Mouse (Mus musculus) myocyte (in vitro differentiated cells): ENCODE data around the gene Ylpm1. TPM values are rescaled to one million over a fixed set of nuclear protein-coding genes. Genes with fewer than 3 reads are reported as not detected.

Source experiments
- H3K27me3 ChIP-seq: one replicate; pipeline ENCODE4 v1.6.1; 2011; ENCODE audit not compliant: control insufficient read depth, insufficient read depth, insufficient read length
- H3K36me3 ChIP-seq: one replicate; pipeline ENCODE4 v1.6.1; 2011; ENCODE audit not compliant: control insufficient read depth, insufficient read depth
- H3K4me2 ChIP-seq: one replicate; pipeline ENCODE4 v1.6.1; 2011; ENCODE audit warnings: low read depth, control low read depth
- H3K4me3 ChIP-seq: one replicate; pipeline ENCODE4 v1.5.1; 2011; ENCODE audit warnings: mild to moderate bottlenecking, control low read depth, moderate library complexity
- H3K79me2 ChIP-seq: one replicate; pipeline ENCODE4 v1.6.1; 2011; ENCODE audit not compliant: control insufficient read depth, insufficient read depth
- H3ac ChIP-seq: one replicate; pipeline ENCODE4 v1.6.1; 2011; ENCODE audit not compliant: control insufficient read depth, insufficient read length
- CEBPB ChIP-seq: IDR thresholded peaks from 2 replicates; pipeline ENCODE4 v1.6.1; 2011; ENCODE audit warnings: mild to moderate bottlenecking, moderate library complexity; ENCODE audit not compliant: poor library complexity, insufficient read depth, severe bottlenecking
- E2F4 ChIP-seq: IDR thresholded peaks from one replicate; pipeline ENCODE4 v1.6.1; 2011; ENCODE audit warnings: mild to moderate bottlenecking, control low read depth, moderate library complexity; ENCODE audit not compliant: insufficient read depth
- MAX ChIP-seq: IDR thresholded peaks from one replicate; pipeline ENCODE4 v1.6.1; 2011; ENCODE audit warnings: low read depth, mild to moderate bottlenecking, control low read depth
- MYOD1 ChIP-seq, 3 experiments: IDR thresholded peaks; one replicate each; pipeline ENCODE4 v1.6.1; 2011; ENCODE audit warnings: control low read depth in 2 of 3, low read depth in 2 of 3, mild to moderate bottlenecking in 2 of 3, moderate library complexity in 1 of 3; ENCODE audit not compliant: insufficient read length in 2 of 3, control insufficient read depth in 1 of 3
- MYOG ChIP-seq, 3 experiments: IDR thresholded peaks; one replicate each; pipeline ENCODE4 v1.6.1; 2011; ENCODE audit warnings: control low read depth in 2 of 3, low read depth in 2 of 3, mild to moderate bottlenecking in 2 of 3; ENCODE audit not compliant: insufficient read length in 2 of 3, control insufficient read depth in 1 of 3, insufficient read depth in 1 of 3
- POLR2A ChIP-seq: IDR thresholded peaks from one replicate; pipeline ENCODE4 v1.6.1; 2011; ENCODE audit warnings: low read depth, mild to moderate bottlenecking, control low read depth, moderate library complexity; ENCODE audit not compliant: insufficient read length
- POLR2AphosphoS2 ChIP-seq: IDR thresholded peaks from one replicate; pipeline ENCODE4 v1.6.1; 2011; ENCODE audit warnings: low read depth, control low read depth; ENCODE audit not compliant: insufficient read length
- REST ChIP-seq: IDR thresholded peaks from one replicate; pipeline ENCODE4 v1.6.1; 2011; ENCODE audit warnings: mild to moderate bottlenecking, control low read depth, moderate library complexity; ENCODE audit not compliant: insufficient read depth, insufficient read length
- SRF ChIP-seq: IDR thresholded peaks from one replicate; pipeline ENCODE4 v1.6.1; 2011; ENCODE audit warnings: low read depth; ENCODE audit not compliant: control insufficient read depth, insufficient read length
- TCF12 ChIP-seq: IDR thresholded peaks from one replicate; pipeline ENCODE4 v1.6.1; 2011; ENCODE audit warnings: mild to moderate bottlenecking, control low read depth; ENCODE audit not compliant: poor library complexity, insufficient read depth, severe bottlenecking
- TCF3 ChIP-seq: IDR thresholded peaks from one replicate; pipeline ENCODE4 v1.6.1; 2011; ENCODE audit warnings: low read depth, control low read depth; ENCODE audit not compliant: insufficient read length
- USF1 ChIP-seq: IDR thresholded peaks from one replicate; pipeline ENCODE4 v1.6.1; 2011; ENCODE audit warnings: low read depth, mild to moderate bottlenecking, control low read depth, moderate library complexity
- polyA plus RNA-seq: library from polyadenylated mRNA; unstranded; fragments of >200 nt; fragmentation: generic; extraction: Trizol; gene quantifications from one replicate; pipeline ENCODE4 v1.2.1, GENCODE M21; 2012; ENCODE audit warnings: missing spikeins

The Ylpm1 gene
- polyA plus RNA-seq, 1 experiment, result 21.0 TPM

DNA sequence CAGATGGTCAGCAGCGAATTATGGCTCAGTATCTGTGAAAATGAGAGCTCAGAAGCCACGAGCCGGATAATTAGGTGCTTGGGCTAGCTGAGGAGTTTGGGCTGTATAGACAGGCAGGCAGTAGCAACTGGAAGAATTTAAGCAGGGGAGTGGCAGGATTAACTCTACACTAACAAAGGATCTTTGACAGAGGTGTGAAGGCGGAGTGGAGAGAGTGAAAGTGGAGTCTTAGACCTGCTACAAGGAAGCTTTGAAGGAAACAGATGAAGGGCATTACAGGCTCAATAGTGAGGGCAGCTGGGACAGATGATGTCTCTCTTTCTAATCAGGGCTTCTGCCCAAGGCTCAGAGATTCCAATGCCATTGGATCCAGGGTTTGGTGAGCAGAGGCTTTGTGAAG lies 113.3 kb downstream of the Ylpm1 start:
- Histone ChIP-seq H3K4me3 (peak overlapping the region; percentile 85), H3K36me3 (no peaks in the 10 kb centered on the region), H3K79me2 (peaks cover 35% of the 10 kb centered on the region), H3K27me3 (no peaks in the 10 kb centered on the region), H3ac (no peak overlapping the region), H3K4me2 (peak overlapping the region; percentile 83)
- TF ChIP-seq TCF3, result no peak
- TF ChIP-seq POLR2A, result no peak
- TF ChIP-seq POLR2AphosphoS2, result no peak

DNA sequence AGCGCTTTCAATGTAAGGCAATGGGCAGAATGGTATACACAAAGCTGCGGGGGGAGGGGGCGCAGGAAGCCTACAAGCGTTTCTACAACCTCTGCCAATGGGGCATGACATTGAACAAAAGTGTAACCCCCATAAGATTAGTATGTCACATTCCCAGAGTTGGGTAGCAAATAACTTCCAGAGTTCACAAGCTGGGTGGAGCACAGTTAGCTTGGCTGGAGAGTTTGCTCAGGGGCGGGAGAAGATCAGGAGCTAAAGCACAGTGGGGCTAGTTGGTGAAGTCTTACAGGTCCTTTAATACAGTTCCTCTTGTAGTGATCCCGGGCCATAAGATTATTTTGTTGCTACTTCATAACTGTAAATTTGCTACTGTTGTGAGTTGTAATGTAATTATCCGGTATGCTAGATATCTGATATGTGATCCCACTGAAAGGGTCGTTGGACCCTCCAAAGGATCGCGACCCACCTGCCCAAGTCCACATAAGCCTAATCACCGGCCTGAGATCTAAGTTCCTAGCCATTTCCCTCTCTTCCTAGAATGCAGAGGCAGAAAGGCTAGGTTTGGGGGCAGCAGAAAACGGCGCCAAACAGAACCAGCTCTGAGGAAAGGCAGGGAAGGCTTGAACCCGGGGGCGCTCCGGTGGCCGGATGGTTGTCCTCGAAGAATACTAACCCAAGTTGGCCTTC lies 114.0 kb downstream of the Ylpm1 start:
- Histone ChIP-seq H3K4me3 (peak overlapping the region; percentile 85), H3K4me2 (peak overlapping the region; percentile 83), H3K36me3 (peaks cover 5% of the 10 kb centered on the region), H3K79me2 (peaks cover 42% of the 10 kb centered on the region), H3K27me3 (no peaks in the 10 kb centered on the region), H3ac (peak overlapping the region; percentile 75)
- TF ChIP-seq MYOG (IDR thresholded peaks at IDR 0.05; ENCODE audit: control insufficient read depth in 1 of 3, insufficient read depth in 1 of 3, insufficient read length in 2 of 3, low read depth in 2 of 3), result no peak
- TF ChIP-seq POLR2A, result no peak
- TF ChIP-seq TCF3, result no peak
- no peak for TF ChIP-seq MYOD1 (IDR thresholded peaks at IDR 0.05; ENCODE audit: control insufficient read depth in 1 of 3, insufficient read length in 2 of 3, low read depth in 2 of 3)
- no peak for TF ChIP-seq CEBPB
- no peak for TF ChIP-seq SRF
- TF ChIP-seq REST, result no peak
- TF ChIP-seq MAX, result no peak
- no peak for TF ChIP-seq TCF12
- TF ChIP-seq POLR2AphosphoS2, result no peak
- TF ChIP-seq USF1, result no peak
- no peak for TF ChIP-seq E2F4

DNA sequence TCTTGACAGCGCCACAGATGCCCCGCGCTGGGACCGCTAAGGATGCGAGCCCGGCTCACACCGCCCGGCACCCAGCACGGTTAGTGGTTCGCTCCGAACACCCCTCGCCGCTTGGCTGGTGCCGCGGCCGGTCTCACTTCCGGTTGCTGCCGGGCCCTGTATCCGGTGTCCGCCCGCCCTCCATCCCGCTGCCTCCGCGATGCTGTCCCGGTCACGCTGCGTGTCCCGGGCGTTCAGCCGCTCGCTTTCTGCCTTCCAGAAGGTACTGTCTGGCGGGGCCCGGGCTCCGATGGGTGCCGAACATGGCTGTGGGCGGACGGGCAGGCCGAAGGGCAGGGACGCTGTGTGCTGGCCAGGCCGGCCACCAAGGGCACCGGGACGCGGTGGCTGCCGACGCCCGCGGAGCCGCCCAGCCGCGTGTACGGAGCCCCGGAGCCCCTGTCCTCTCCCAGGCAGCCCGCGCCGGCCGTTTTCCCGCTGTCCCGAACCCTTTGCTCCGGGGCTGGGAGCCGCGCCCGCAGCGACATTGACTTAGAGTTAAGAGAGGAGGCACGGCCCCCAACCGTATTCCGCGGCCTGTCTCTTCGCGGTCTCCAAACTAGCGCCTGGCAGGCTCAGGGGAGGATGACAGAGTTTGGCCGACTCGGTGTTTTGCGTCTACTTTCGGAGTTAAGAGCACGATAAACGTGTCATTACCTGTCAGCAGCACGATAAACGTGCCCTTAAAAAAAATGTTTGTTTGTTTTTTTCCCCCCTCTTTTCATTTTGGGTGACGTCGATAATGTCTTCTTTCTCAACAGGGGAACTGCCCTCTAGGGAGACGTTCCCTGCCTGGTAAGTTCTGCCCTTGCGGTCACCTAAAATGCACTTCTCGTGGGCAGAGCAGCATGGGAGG lies 114.8 kb downstream of the Ylpm1 start, which contains the start of the genes Prox2 and Dlst:
Gene Prox2 (minus strand): TSS at position 62 of the 895 bp plus-strand sequence.
Gene Dlst (plus strand): TSS at position 136 of the 895 bp plus-strand sequence.
- TF ChIP-seq TCF3 (no peak), MYOG (IDR thresholded peaks at IDR 0.05; ENCODE audit: control insufficient read depth in 1 of 3, insufficient read depth in 1 of 3, insufficient read length in 2 of 3, low read depth in 2 of 3) (no peak), E2F4 (no peak), MYOD1 (IDR thresholded peaks at IDR 0.05; ENCODE audit: control insufficient read depth in 1 of 3, insufficient read length in 2 of 3, low read depth in 2 of 3) (no peak), REST (no peak), TCF12 (no peak), MAX (no peak), POLR2A (peak; percentile 99), CEBPB (no peak), USF1 (no peak), SRF (peak; percentile 48), POLR2AphosphoS2 (peak; percentile 99)
- Histone ChIP-seq H3K27me3 (no peaks in the 10 kb centered on the region), H3K4me2 (peak within 1 kb of the TSS; percentile 87), H3ac (peak within 1 kb of the TSS; percentile 75), H3K36me3 (peaks cover 13% of the 10 kb centered on the region), H3K4me3 (peak within 1 kb of the TSS; percentile 85), H3K79me2 (peaks cover 50% of the 10 kb centered on the region)

DNA sequence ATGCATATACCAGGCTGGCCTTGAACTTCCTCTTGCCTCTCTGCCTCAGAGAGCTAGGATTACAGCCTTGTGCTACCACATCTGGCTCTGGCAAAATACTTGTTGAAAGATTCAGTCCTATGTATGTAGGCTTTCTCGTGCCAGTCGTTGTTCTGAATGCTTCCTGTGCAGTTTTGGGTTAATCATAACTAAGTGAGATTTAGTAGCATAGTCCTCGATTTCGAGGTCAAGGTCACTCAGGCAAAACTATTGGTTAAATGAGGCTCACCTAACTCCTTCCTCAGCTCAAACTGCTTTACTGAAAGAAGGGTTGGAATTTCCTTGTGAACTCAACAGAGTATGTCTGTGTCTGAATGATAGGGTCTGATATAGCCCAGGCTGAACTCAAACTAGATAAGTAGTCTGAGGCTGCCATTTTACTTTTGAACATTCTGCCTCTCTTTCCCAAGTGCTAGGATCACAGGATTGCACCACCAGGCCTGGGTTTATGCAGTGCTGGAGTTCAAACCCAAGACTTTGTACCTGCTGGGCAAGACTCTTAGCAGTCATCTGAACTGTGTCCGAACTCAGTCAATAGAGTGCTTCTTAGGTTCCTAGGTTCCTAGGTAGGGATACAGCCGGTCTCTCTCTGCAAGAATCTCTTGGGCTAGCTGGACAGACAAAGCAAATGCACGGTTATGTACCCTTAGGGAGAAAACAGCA lies 116.6 kb downstream of the Ylpm1 start:
- peaks cover 68% of the 10 kb centered on the region for H3K79me2 ChIP-seq
- H3K4me3 ChIP-seq, result peak overlapping the region; percentile 85
- peak overlapping the region; percentile 87 for H3K4me2 ChIP-seq
- H3K27me3 ChIP-seq, result no peaks in the 10 kb centered on the region
- TF ChIP-seq POLR2AphosphoS2, result no peak
- no peak for TF ChIP-seq MYOG (IDR thresholded peaks at IDR 0.05; ENCODE audit: control insufficient read depth in 1 of 3, insufficient read depth in 1 of 3, insufficient read length in 2 of 3, low read depth in 2 of 3)
- TF ChIP-seq REST, result no peak
- no peak for TF ChIP-seq E2F4
- TF ChIP-seq CEBPB, result no peak
- no peak for TF ChIP-seq TCF12
- no peak for TF ChIP-seq POLR2A
- TF ChIP-seq MYOD1 (IDR thresholded peaks at IDR 0.05; ENCODE audit: control insufficient read depth in 1 of 3, insufficient read length in 2 of 3, low read depth in 2 of 3), result no peak
- TF ChIP-seq SRF, result no peak
- no peak for TF ChIP-seq TCF3
- no peak overlapping the region for H3ac ChIP-seq
- peaks cover 20% of the 10 kb centered on the region for H3K36me3 ChIP-seq
